Mouse (Mus musculus) layer of hippocampus, postnatal 10 days (tissue): ENCODE results near the gene Tnpo1. TPM values are rescaled to one million over a fixed set of nuclear protein-coding genes. Genes with fewer than 3 reads are reported as not detected.

Experiments used
- total RNA-seq, 2 experiments: library from RNA; stranded (reverse); gene quantifications; 2 replicates each; pipeline ENCODE4 v1.2.3; 2021

Tnpo1 gene
- total RNA-seq, 2 experiments from 2014 or later, result 64.7 to 69.3 TPM

Other genes starting within 250 kb of the Tnpo1 start
- gene Tmem171, start 231.6 kb downstream of the Tnpo1 start, total RNA-seq, result not detected
- gene Fcho2, start 110.9 kb downstream of the Tnpo1 start, total RNA-seq, result 10 to 100 TPM; 36.0 to 37.1 TPM
- gene 1700024P04Rik, start 58.2 kb upstream of the Tnpo1 start, total RNA-seq, result not detected